ENCODE assay signal across 8 mouse cellular contexts in the genomic region with DNA sequence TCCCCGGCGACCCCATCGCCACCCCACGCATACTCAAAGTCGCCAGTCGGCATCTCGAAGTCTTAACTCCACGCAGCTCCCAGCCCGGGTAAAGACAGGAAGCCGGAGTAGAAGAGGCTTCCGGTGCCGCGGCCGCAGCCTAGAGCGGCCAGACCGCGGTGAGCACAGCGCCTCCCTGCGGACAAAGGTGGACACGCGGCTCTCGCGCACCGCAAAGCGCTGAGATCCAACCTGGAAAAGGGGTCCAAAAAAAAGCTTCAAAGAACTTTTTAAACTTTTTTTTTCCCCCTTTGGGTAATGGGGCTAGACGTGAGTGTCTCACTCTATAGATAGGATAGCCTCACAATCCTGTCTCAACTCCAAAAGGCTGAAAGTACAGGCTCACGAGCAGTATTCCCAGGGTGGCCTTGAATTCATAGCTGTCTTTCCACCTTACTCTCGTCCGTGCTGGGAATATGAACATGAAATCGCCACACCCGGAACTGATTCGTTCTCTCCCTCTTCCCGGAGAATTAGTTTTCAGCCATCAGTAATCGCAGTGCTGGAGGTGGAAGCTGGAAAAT. TPM values are rescaled to one million over a fixed set of nuclear protein-coding genes. Genes with fewer than 3 reads are reported as not detected.
DNase-seq lines count a peak whose midpoint lies in the region; ATAC-seq and TF ChIP-seq lines count a peak whose summit lies in the region.

Gene Eif3g, minus strand, starts transcription at position 113 of the 563 bp plus-strand sequence.

- 3% methylated on average over 34 of the region's 34 CpGs for WGBS in intestine, embryonic 15.5 days
- whole genome bisulfite sequencing in limb, embryonic 11.5 days = 6% methylated on average over 34 of the region's 34 CpGs
- WGBS in midbrain, embryonic 13.5 days = 4% methylated on average over 34 of the region's 34 CpGs
- WGBS in small intestine, adult 2 months = 3% methylated on average over 34 of the region's 34 CpGs

- DNase-seq in left cerebral cortex, adult 18-20 months (ENCODE audit: low spot score in 2 of 2) = peak; percentile 85
- no peak for DNase-seq in left cerebral cortex, adult 11 months (ENCODE audit: low spot score)
- peak; percentile 67 for DNase-seq in embryo, embryonic 11.5 days (ENCODE audit: low read depth, low spot score)
- DNase-seq in gastrocnemius, postnatal 36 days = peak; percentile 76 to 77
- peak; percentile 91 for DNase-seq in limb, embryonic 11.5 days (ENCODE audit: low spot score)

- peak within 1 kb of the TSS; percentile 97 for H3K4me3 ChIP-seq in intestine, embryonic 15.5 days (replicated peaks)
- H3K4me3 ChIP-seq in limb, embryonic 11.5 days (ENCODE audit: low read depth, low read length) = peak within 1 kb of the TSS; percentile 99
- peak within 1 kb of the TSS; percentile 94 for H3K4me3 ChIP-seq in midbrain, embryonic 13.5 days (replicated peaks)
- H3K4me3 ChIP-seq in small intestine, adult 2 months (ENCODE audit: low read depth, low read length) = peak within 1 kb of the TSS; percentile 98

- intact Hi-C loops in gastrocnemius, postnatal 36 days (cut with DNase I) = no loop called here

- TF ChIP-seq POLR2A in small intestine, adult 2 months (IDR thresholded peaks at IDR 0.05; ENCODE audit: low read depth, low read length) = peak; percentile 56

- H3K4me1 ChIP-seq in intestine, embryonic 15.5 days (replicated peaks) = peaks cover 14% of the 10 kb centered on the region
- H3K4me1 ChIP-seq in limb, embryonic 11.5 days (ENCODE audit: control insufficient read depth, insufficient read depth, low read length) = peaks cover 8% of the 10 kb centered on the region
- H3K4me1 ChIP-seq in midbrain, embryonic 13.5 days (replicated peaks) = peaks cover 16% of the 10 kb centered on the region
- H3K4me1 ChIP-seq in small intestine, adult 2 months (ENCODE audit: control insufficient read depth, insufficient read depth, insufficient read length, low read length) = peaks cover 2% of the 10 kb centered on the region; the same call in 1 of the 2 replicates

- H3K9me3 ChIP-seq in intestine, embryonic 15.5 days = no peaks in the 10 kb centered on the region
- H3K9me3 ChIP-seq in limb, embryonic 11.5 days (ENCODE audit: control insufficient read depth, low read length) = no peaks in the 10 kb centered on the region
- H3K9me3 ChIP-seq in midbrain, embryonic 13.5 days = no peaks in the 10 kb centered on the region

- peak; percentile 94 for TF ChIP-seq CTCF in small intestine, adult 2 months (IDR thresholded peaks at IDR 0.05; ENCODE audit: extremely low read depth, insufficient read length, insufficient replicate concordance, low read depth, low read length)

- peak within 1 kb of the TSS; percentile 88 for H3K4me2 ChIP-seq in intestine, embryonic 15.5 days (replicated peaks)
- H3K4me2 ChIP-seq in limb, embryonic 11.5 days (ENCODE audit: low read depth, severe bottlenecking) = peak within 1 kb of the TSS; percentile 96
- peak within 1 kb of the TSS; percentile 98 for H3K4me2 ChIP-seq in midbrain, embryonic 13.5 days (replicated peaks)

- H3K9ac ChIP-seq in intestine, embryonic 15.5 days = peak within 1 kb of the TSS; percentile 99
- H3K9ac ChIP-seq in limb, embryonic 11.5 days (ENCODE audit: low read length) = peak within 1 kb of the TSS; percentile 86
- peak within 1 kb of the TSS; percentile 96 for H3K9ac ChIP-seq in midbrain, embryonic 13.5 days (replicated peaks)

- no peaks in the 10 kb centered on the region for H3K27me3 ChIP-seq in intestine, embryonic 15.5 days (replicated peaks)
- H3K27me3 ChIP-seq in limb, embryonic 11.5 days (ENCODE audit: control insufficient read depth, insufficient read depth, low read length) = no peaks in the 10 kb centered on the region
- no peaks in the 10 kb centered on the region for H3K27me3 ChIP-seq in midbrain, embryonic 13.5 days
- H3K27me3 ChIP-seq in small intestine, adult 2 months (ENCODE audit: control insufficient read depth, insufficient read depth, low read length) = no peaks in the 10 kb centered on the region

- peak within 1 kb of the TSS; percentile 44; the same call in 1 of the 2 replicates for H3K27ac ChIP-seq in intestine, embryonic 15.5 days
- no peak within 1 kb of the TSS for H3K27ac ChIP-seq in limb, embryonic 11.5 days (replicated peaks; ENCODE audit: low read depth, low read length)
- H3K27ac ChIP-seq in midbrain, embryonic 13.5 days = 0 out of 2 replicates have a peak within 1 kb of the TSS, but pooled peaks have one; percentile 35
- H3K27ac ChIP-seq in small intestine, adult 2 months (ENCODE audit: insufficient read depth, low read depth, low read length) = no peak within 1 kb of the TSS

- peak; percentile 89 for ATAC-seq in intestine, embryonic 15.5 days
- ATAC-seq in limb, embryonic 11.5 days (ENCODE audit: insufficient number of reproducible peaks, low FRiP score, low TSS enrichment, low read depth) = peak; percentile 73
- peak; percentile 89 for ATAC-seq in midbrain, embryonic 13.5 days

- H3K36me3 ChIP-seq in intestine, embryonic 15.5 days = peaks cover 28% of the 10 kb centered on the region
- H3K36me3 ChIP-seq in limb, embryonic 11.5 days (ENCODE audit: control insufficient read depth, insufficient read depth, low read length) = peaks cover 26% of the 10 kb centered on the region
- peaks cover 33% of the 10 kb centered on the region for H3K36me3 ChIP-seq in midbrain, embryonic 13.5 days
- peaks cover 27% of the 10 kb centered on the region for H3K36me3 ChIP-seq in small intestine, adult 2 months (ENCODE audit: control insufficient read depth, insufficient read depth, low read length)

RNA-seq across cellular contexts. Expression of gene Eif3g, which starts in this region (rescaled TPM):
- 100 to 1,000 TPM; 133 to 134 TPM for total RNA-seq in left cerebral cortex, adult 18-20 months (2021)
- total RNA-seq in gastrocnemius, postnatal 36 days (2021) = 10 to 100 TPM; 88.8 to 96.0 TPM
- 292 and 319 TPM in 2 replicates for polyA plus RNA-seq in intestine, embryonic 15.5 days (2015; fragmentation: Nextera tagmentation; extraction: Ambion mirVana)
- 377 and 383 TPM in 2 replicates for polyA plus RNA-seq in limb, embryonic 11.5 days (2014; fragmentation: Nextera tagmentation; extraction: Ambion mirVana)
- polyA plus RNA-seq in midbrain, embryonic 13.5 days (2015; fragmentation: Nextera tagmentation; extraction: Ambion mirVana) = 273 and 291 TPM in 2 replicates
- polyA plus RNA-seq in small intestine, adult 2 months (2012; rRNA removed) = 57.9 and 94.5 TPM in 2 replicates

Comparison
In these comparisons a context has a peak if more than half of its experiments do, and no peak if none do; other contexts are left out.
1. H3K27ac ChIP-seq: peak in intestine, embryonic 15.5 days (single experiment) and midbrain, embryonic 13.5 days (single experiment); none in limb, embryonic 11.5 days (single experiment) and small intestine, adult 2 months (single experiment).
2. Peak in every context shown above with its lines, with median percentiles within 50 percentile points of each other: ATAC-seq, H3K4me2 ChIP-seq, H3K4me3 ChIP-seq and H3K9ac ChIP-seq.